Mouse (Mus musculus): Measurements from ENCODE around the gene Itga8.

DNA sequence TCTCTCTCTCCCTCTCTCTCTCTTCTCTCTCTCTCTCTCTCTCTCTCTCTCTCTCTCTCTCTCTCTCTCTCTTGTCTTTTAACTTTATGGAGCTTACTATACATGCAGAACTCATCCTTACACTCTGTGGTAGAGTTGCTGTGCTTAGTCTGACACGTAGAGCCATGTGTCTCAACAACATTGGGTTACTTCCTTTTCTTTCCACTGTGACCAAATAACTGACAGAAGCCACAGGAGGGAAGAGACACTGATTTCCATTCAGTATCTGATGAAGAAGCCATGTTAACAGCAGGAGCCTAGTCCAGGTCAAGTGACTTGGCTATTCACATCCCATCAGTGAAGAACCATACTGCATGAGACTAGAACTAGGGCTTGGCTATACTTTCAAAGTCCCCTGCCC lies 21.1 kb downstream of the Itga8 start:
- no peak for TF ChIP-seq GATA1 (IDR thresholded peaks at IDR 0.05; ENCODE audit: borderline replicate concordance, low read length)
- no peak for TF ChIP-seq FLI1 (IDR thresholded peaks at IDR 0.05; ENCODE audit: low read length)
